Mouse (Mus musculus) MEL (cell line): ENCODE results near the gene Ift27.

Experiments used
- BHLHE40 ChIP-seq: IDR thresholded peaks from 2 replicates; pipeline ENCODE4 v1.6.1; 2012; ENCODE audit warnings: low read depth, mild to moderate bottlenecking, inconsistent platforms, low read length, improper control_type of control experiment, borderline replicate concordance
- CTCF ChIP-seq, 3 experiments: IDR thresholded peaks in 2 of 3; conservative IDR thresholded peaks in 1 of 3; 2 replicates each; pipeline ENCODE4 v1.5.1; 2011 to 2012; ENCODE audit warnings: low read length in 3 of 3, low read depth in 2 of 3, mild to moderate bottlenecking in 2 of 3, improper control_type of control experiment in 1 of 3, inconsistent platforms in 1 of 3, mixed read lengths in 1 of 3, moderate library complexity in 1 of 3; ENCODE audit not compliant: control insufficient read depth in 1 of 3, insufficient read depth in 1 of 3, poor library complexity in 1 of 3, severe bottlenecking in 1 of 3
- GABPA ChIP-seq: IDR thresholded peaks from 2 replicates; pipeline ENCODE4 v1.6.1; 2012; ENCODE audit warnings: low read depth, mild to moderate bottlenecking, inconsistent platforms, low read length, improper control_type of control experiment, moderate library complexity
- MYC ChIP-seq: IDR thresholded peaks from 2 replicates; pipeline ENCODE4 v1.6.1; 2011; ENCODE audit warnings: low read depth, mild to moderate bottlenecking, low read length, improper control_type of control experiment, moderate library complexity

- TF ChIP-seq GABPA: no peak
- TF ChIP-seq BHLHE40: no peak
- no peak for TF ChIP-seq CTCF (IDR thresholded peaks at IDR 0.05 in 2 of 3, conservative IDR thresholded peaks at IDR 0.05 in 1 of 3; ENCODE audit: control insufficient read depth in 1 of 3, insufficient read depth in 1 of 3, low read depth in 2 of 3, low read length in 3 of 3, poor library complexity in 1 of 3, severe bottlenecking in 1 of 3)
- no peak for TF ChIP-seq MYC
These were observed 16.1 kb downstream of the Ift27 start for GRCm38 (mm10) chr15:78157824-78158223.
